Comparison of ENCODE assay signal across 28 mouse cellular contexts in the genomic region with DNA sequence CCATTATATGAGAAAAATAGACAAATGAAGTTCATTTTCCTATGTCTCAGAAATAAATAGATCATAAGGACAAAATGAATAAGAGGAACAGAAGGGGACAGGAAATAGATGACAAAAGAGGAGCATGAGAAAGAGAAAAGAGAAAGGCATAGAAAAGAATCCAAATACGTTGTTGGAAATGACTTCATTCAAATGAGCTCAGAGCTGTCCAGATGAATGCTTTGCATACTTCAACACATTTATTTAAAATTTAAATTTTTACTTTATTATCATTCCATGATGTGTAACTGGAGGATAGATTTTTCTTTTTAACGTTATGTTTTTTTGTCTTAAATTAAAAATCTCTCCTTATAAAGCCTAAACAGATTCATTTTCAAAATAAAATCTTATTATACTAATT.
"Had no signal": no experiment of that assay in that cellular context is flagged by ENCODE, and none has a peak within 500 bp of the region (broad histone marks: within the 10 kb centered on the region; RNA-seq: fewer than 3 reads in every experiment).

No protein-coding gene starts in this region.

- H3K4me1 ChIP-seq: heart, embryonic 10.5 days; heart, embryonic 12.5 days; hindbrain, embryonic 10.5 days; hindbrain, embryonic 12.5 days; intestine, embryonic 15.5 days; limb, embryonic 10.5 days; limb, embryonic 12.5 days; liver, embryonic 13.5 days; liver, embryonic 15.5 days had no signal

- H3K36me3 ChIP-seq: heart, embryonic 10.5 days; heart, embryonic 12.5 days; hindbrain, embryonic 10.5 days; hindbrain, embryonic 12.5 days; intestine, embryonic 15.5 days; limb, embryonic 10.5 days; limb, embryonic 12.5 days; liver, embryonic 13.5 days; liver, embryonic 15.5 days had no signal

- H3K9ac ChIP-seq: heart, embryonic 12.5 days; hindbrain, embryonic 12.5 days; hindbrain, embryonic 14.5 days; intestine, embryonic 15.5 days; limb, embryonic 12.5 days; liver, embryonic 13.5 days; liver, embryonic 15.5 days; liver, postnatal 0 days had no signal

- DNase-seq: gastrocnemius, adult 2 months; gastrocnemius, postnatal 10 days; gastrocnemius, postnatal 25 days; heart, adult 18-20 months; heart, postnatal 10 days; heart, postnatal 4 days; kidney, adult 18-20 months; kidney, adult 8-10 months; kidney, postnatal 10 days; kidney, postnatal 25 days; kidney, postnatal 4 days; liver; liver, embryonic 13.5 days; liver, postnatal 0 days had no signal

- H3K9me3 ChIP-seq: heart, embryonic 10.5 days; heart, embryonic 12.5 days; hindbrain, embryonic 10.5 days; hindbrain, embryonic 12.5 days; intestine, embryonic 15.5 days; limb, embryonic 10.5 days; limb, embryonic 12.5 days; liver, embryonic 13.5 days; liver, embryonic 15.5 days had no signal

- H3K27ac ChIP-seq: gastrocnemius, adult 2 months; heart, embryonic 10.5 days; hindbrain, embryonic 10.5 days; hindbrain, embryonic 12.5 days; hindbrain, embryonic 14.5 days; intestine, embryonic 15.5 days; left cerebral cortex, adult 2 months; limb, embryonic 10.5 days; limb, embryonic 12.5 days; liver, embryonic 13.5 days; liver, embryonic 15.5 days had no signal

- ATAC-seq: hindbrain, embryonic 16.5 days; inflammation-experienced regulatory T-cells, adult 6 months; intestine, embryonic 15.5 days; intestine, postnatal 0 days; liver, postnatal 0 days had no signal

- H3K4me3 ChIP-seq: gastrocnemius, adult 2 months; heart, embryonic 10.5 days; heart, embryonic 12.5 days; hindbrain, embryonic 10.5 days; hindbrain, embryonic 12.5 days; intestine, embryonic 15.5 days; left cerebral cortex, adult 2 months; limb, embryonic 10.5 days; limb, embryonic 12.5 days; liver, embryonic 13.5 days; liver, embryonic 15.5 days had no signal

- H3K4me2 ChIP-seq: heart, embryonic 12.5 days; hindbrain, embryonic 12.5 days; hindbrain, embryonic 14.5 days; intestine, embryonic 15.5 days; limb, embryonic 12.5 days; liver, embryonic 11.5 days; liver, embryonic 13.5 days; liver, embryonic 15.5 days had no signal
